Mouse (Mus musculus) lung, postnatal 0 days (tissue): ENCODE measurements around the gene Map2.

Experiments used
- CTCF ChIP-seq: IDR thresholded peaks from 2 replicates; pipeline ENCODE4 v1.5.1; 2016; ENCODE audit warnings: antibody characterized with exemption, mild to moderate bottlenecking
- EP300 ChIP-seq: IDR thresholded peaks from 2 replicates; pipeline ENCODE4 v1.6.1; 2016; ENCODE audit warnings: antibody characterized with exemption, mild to moderate bottlenecking, control low read depth

DNA sequence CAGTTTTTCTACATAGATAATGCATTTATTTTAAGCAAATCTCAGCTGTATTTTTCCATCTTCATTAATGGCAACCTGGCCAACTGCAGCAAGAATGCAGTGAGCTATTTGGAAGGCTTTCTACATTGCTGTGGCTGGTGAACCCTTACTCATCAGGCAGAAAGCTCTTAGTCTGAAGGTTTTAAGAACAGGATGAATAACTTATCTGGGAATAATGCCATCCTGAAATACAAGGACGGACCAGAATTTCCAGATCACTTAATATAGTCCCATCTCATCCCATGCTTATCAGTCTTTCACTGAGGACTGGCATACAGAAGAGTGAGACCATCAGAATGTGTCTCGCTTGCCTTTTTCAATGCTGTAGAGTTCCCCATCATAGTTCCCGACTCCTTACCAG, 24.3 kb upstream of the Map2 start:
- TF ChIP-seq CTCF: no peak
- TF ChIP-seq EP300: no peak
